In genomic region chr14:86337052-86337451, GRCm38 (mm10) we compare ENCODE assay signal across 18 mouse cellular contexts.
DNase-seq lines count a peak whose midpoint lies in the region; ATAC-seq and TF ChIP-seq lines count a peak whose summit lies in the region.
"Had no signal": no experiment of that assay in that cellular context is flagged by ENCODE, and none has a peak within 500 bp of the region (broad histone marks: within the 10 kb centered on the region; RNA-seq: fewer than 3 reads in every experiment).

No protein-coding gene starts in this region.

- TF ChIP-seq POLR2A in brain, embryonic 14.5 days (IDR thresholded peaks at IDR 0.05; ENCODE audit: borderline replicate concordance, extremely low read depth, insufficient read depth, insufficient read length, poor library complexity, severe bottlenecking), result no peak

- no peak overlapping the region for H3K9ac ChIP-seq in midbrain, embryonic 13.5 days (replicated peaks)
- no peak overlapping the region for H3K9ac ChIP-seq in midbrain, embryonic 16.5 days (ENCODE audit: low read depth, low read length)
- H3K9ac ChIP-seq in midbrain, embryonic 15.5 days, result no peak overlapping the region
- H3K9ac ChIP-seq: embryonic facial prominence, embryonic 12.5 days; forebrain, embryonic 13.5 days; forebrain, embryonic 15.5 days; forebrain, postnatal 0 days had no signal

- 67% methylated on average over 5 of the region's 5 CpGs for WGBS in midbrain, embryonic 13.5 days
- 55% methylated on average over 5 of the region's 5 CpGs for WGBS in midbrain, embryonic 16.5 days
- whole genome bisulfite sequencing in midbrain, embryonic 15.5 days, result 48% methylated on average over 5 of the region's 5 CpGs

- no peaks in the 10 kb centered on the region for H3K36me3 ChIP-seq in midbrain, embryonic 13.5 days
- H3K36me3 ChIP-seq in midbrain, embryonic 16.5 days (ENCODE audit: control insufficient read depth, insufficient read depth, low read length), result no peaks in the 10 kb centered on the region
- no peaks in the 10 kb centered on the region for H3K36me3 ChIP-seq in midbrain, embryonic 15.5 days (replicated peaks)
- H3K36me3 ChIP-seq: embryonic facial prominence, embryonic 10.5 days; embryonic facial prominence, embryonic 12.5 days; forebrain, embryonic 15.5 days had no signal

- H3K4me3 ChIP-seq in midbrain, embryonic 13.5 days (replicated peaks), result no peak overlapping the region
- H3K4me3 ChIP-seq in midbrain, embryonic 16.5 days (ENCODE audit: low read depth, low read length), result no peak overlapping the region
- no peak overlapping the region for H3K4me3 ChIP-seq in midbrain, embryonic 15.5 days
- H3K4me3 ChIP-seq: embryonic facial prominence, embryonic 10.5 days; embryonic facial prominence, embryonic 12.5 days; forebrain, embryonic 13.5 days; forebrain, embryonic 15.5 days had no signal

- ATAC-seq in midbrain, embryonic 13.5 days, result peak; percentile 68; the same call in 1 of the 2 replicates
- ATAC-seq in midbrain, embryonic 16.5 days, result no peak
- peak; percentile 62; the same call in 1 of the 2 replicates for ATAC-seq in midbrain, embryonic 15.5 days (replicated peaks)
- ATAC-seq: forebrain, embryonic 13.5 days; forebrain, embryonic 15.5 days; forebrain, postnatal 0 days had no signal

- DNase-seq in brain, embryonic 14.5 days (ENCODE audit: low read depth), result peak; percentile 52
- DNase-seq in testis, postnatal 14 days (ENCODE audit: low spot score), result no peak
- DNase-seq: adrenal gland, adult 2 months; adrenal gland, postnatal 10 days; adrenal gland, postnatal 25 days; cerebellum, adult 11-12 months; cerebellum, adult 2 months; cerebellum, adult 9-10 months; cerebellum, postnatal 10 days; cerebellum, postnatal 25 days; forebrain, postnatal 0 days had no signal

- no peak overlapping the region for H3K4me2 ChIP-seq in midbrain, embryonic 13.5 days (replicated peaks)
- H3K4me2 ChIP-seq in midbrain, embryonic 16.5 days (ENCODE audit: low read length), result no peak overlapping the region
- H3K4me2 ChIP-seq in midbrain, embryonic 15.5 days, result no peak overlapping the region
- H3K4me2 ChIP-seq: embryonic facial prominence, embryonic 12.5 days; forebrain, embryonic 13.5 days; forebrain, embryonic 15.5 days had no signal

- no peaks in the 10 kb centered on the region for H3K9me3 ChIP-seq in midbrain, embryonic 13.5 days
- H3K9me3 ChIP-seq in midbrain, embryonic 16.5 days (replicated peaks; ENCODE audit: control insufficient read depth, low read length, poor library complexity, severe bottlenecking), result no peaks in the 10 kb centered on the region
- no peaks in the 10 kb centered on the region for H3K9me3 ChIP-seq in midbrain, embryonic 15.5 days
- H3K9me3 ChIP-seq: embryonic facial prominence, embryonic 10.5 days; embryonic facial prominence, embryonic 12.5 days; forebrain, embryonic 13.5 days; forebrain, embryonic 15.5 days had no signal

- H3K27ac ChIP-seq in midbrain, embryonic 13.5 days, result no peak overlapping the region
- no peak overlapping the region for H3K27ac ChIP-seq in midbrain, embryonic 16.5 days (ENCODE audit: low read length)
- no peak overlapping the region for H3K27ac ChIP-seq in midbrain, embryonic 15.5 days
- H3K27ac ChIP-seq: embryonic facial prominence, embryonic 10.5 days; embryonic facial prominence, embryonic 12.5 days; forebrain, embryonic 13.5 days; forebrain, embryonic 15.5 days had no signal

- H3K27me3 ChIP-seq in midbrain, embryonic 13.5 days, result no peaks in the 10 kb centered on the region
- H3K27me3 ChIP-seq in midbrain, embryonic 16.5 days (ENCODE audit: control insufficient read depth, insufficient read depth, low read depth, low read length), result no peaks in the 10 kb centered on the region
- no peaks in the 10 kb centered on the region for H3K27me3 ChIP-seq in midbrain, embryonic 15.5 days (replicated peaks)
- H3K27me3 ChIP-seq: embryonic facial prominence, embryonic 12.5 days; forebrain, embryonic 13.5 days; forebrain, embryonic 15.5 days had no signal

- no peaks in the 10 kb centered on the region for H3K4me1 ChIP-seq in midbrain, embryonic 13.5 days (replicated peaks)
- H3K4me1 ChIP-seq in midbrain, embryonic 16.5 days (ENCODE audit: control insufficient read depth, insufficient read depth, low read length), result peaks cover 3% of the 10 kb centered on the region; the same call in 1 of the 2 replicates
- 0 out of 2 replicates have a peak, but pooled peaks cover 3% of the 10 kb centered on the region for H3K4me1 ChIP-seq in midbrain, embryonic 15.5 days
- H3K4me1 ChIP-seq: embryonic facial prominence, embryonic 10.5 days; embryonic facial prominence, embryonic 12.5 days had no signal

- no peak for TF ChIP-seq CTCF in brain, embryonic 14.5 days (IDR thresholded peaks at IDR 0.05; ENCODE audit: borderline replicate concordance, extremely low read depth, insufficient read depth, insufficient read length)
